Mouse (Mus musculus) v-Abl transformed pro-B cells (cell line): ENCODE data around the gene Romo1.
"Not testable (repeated sequence)": the region's sequence is repeated elsewhere in the genome, so short reads cannot be mapped to it uniquely, and the experiment has no call there.

ENCODE experiments used
- in situ Hi-C, 2 experiments: fragments of 400-800 bp; cut with MboI; formaldehyde crosslinking; loops; one replicate each; pipeline ENCODE4 v1.15.1; 2025; ENCODE audit not compliant: unreplicated experiment in 2 of 2

Romo1 gene

DNA sequence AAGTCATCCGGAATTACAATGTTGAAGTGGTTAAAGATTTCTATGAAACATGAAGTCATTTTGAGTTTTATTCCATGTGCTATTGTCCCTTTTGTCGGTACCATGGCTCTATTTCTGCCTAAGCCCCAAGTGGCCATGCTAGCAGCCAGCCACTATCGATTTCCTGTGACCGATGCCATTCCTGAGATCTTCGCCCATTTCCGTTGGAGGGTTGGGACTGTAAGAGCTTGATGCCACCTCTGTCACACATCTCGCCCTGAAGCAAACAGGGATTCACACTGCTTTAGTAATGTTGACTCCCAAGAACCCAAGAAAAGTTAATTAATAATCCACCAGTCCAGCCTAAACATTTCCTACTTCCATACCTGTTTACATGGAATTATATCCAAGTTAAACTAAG, 33.8 kb downstream of the Romo1 start:
- in situ Hi-C loops = no loop called here

DNA sequence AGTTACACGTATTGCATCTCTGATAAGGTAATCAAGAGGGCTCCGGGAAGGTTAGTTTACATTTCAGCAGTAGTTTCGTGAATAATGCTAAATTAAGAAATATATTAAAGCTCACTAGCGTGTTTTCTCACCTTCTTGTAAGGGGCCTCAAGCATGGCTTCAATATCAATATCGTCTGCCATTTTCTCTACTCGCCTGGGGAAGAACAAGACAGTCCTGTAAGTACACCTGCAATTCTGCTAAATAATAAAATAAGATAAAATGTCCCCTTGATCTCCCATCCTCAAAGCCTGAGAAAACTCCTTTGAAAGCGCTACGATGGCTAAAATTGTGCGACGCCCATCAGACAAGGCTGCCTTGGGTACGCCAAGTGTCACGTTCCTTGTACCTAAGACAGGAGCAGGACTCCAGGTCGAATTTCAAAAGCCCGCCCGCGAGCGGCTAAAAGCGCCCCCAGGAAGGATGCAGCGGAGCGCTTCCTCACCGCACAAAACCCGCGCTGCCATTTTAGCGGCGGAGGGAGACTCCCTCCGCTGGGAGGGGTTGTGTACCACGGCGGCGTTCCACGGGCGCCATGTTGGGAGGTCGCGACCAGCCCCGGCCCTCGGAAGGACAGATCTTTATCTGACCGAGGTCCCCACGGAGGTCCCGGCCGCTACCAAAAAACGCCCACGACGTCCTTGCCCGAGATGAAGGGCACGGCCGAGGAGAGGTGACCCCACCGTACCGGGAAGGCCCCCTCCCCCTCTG, 35.4 kb downstream of the Romo1 start:
- in situ Hi-C loops = no loop called here

DNA sequence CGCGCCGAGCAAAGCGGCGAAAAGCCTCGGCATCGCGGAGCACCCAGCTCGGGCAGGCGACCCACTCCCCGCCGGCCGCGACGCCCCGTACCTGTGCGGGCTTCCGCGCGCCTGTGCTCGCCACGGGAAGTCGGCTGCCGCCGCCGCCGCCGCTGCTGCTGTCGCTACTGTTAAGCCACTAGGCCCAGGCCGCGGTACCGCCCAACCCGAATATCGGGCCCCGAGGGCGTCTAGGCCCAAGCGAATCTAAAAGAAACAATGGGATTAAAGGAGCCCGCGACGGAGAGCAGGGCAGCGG, 35.9 kb downstream of the Romo1 start:
- in situ Hi-C loops = loop anchor here in 1 of 2 experiments (5.0 kb wide), 1 partner anchor 32 kb away; no protein-coding TSS in a partner anchor

DNA sequence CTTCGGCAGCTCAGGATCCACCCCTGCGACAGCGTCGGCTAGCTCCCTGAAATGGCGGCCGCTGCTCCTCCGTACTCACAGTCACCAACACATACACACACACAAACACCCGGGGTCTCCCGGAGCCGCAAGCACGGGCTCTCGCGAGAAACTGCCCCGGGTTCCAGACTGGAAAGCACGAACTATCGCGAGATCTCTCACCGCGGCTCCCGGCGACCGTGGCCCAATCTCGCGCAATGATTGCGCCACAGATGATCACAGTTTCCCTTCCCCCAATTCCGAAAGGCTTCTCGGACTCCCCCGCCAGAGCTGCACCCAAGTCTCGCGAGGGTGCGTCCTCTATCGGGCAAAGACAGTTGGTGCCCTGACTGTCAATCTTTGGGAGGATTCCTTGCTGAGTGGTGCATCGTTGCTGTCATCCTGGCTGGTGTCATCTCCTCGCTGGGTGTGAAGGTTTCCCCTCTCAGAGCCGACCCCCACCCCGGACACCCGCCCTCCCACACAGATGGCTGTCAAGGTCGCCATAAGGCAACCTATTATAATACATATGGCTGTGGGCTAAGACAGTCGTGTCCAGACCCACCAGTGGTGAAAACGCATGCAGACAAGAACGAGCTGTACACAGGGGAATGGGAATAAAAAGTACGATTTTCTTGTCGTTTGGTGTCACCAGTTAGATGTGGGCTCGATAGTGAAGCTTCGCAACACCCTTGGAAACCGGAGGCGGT, 36.4 kb downstream of the Romo1 start, which contains the start of gene Rbm39:
Gene Rbm39 (minus strand): TSS at position 145 of the 728 bp plus-strand sequence.
- in situ Hi-C loops = loop anchor here in 1 of 2 experiments (5.0 kb wide), 1 partner anchor 33 kb away; no protein-coding TSS in a partner anchor

DNA sequence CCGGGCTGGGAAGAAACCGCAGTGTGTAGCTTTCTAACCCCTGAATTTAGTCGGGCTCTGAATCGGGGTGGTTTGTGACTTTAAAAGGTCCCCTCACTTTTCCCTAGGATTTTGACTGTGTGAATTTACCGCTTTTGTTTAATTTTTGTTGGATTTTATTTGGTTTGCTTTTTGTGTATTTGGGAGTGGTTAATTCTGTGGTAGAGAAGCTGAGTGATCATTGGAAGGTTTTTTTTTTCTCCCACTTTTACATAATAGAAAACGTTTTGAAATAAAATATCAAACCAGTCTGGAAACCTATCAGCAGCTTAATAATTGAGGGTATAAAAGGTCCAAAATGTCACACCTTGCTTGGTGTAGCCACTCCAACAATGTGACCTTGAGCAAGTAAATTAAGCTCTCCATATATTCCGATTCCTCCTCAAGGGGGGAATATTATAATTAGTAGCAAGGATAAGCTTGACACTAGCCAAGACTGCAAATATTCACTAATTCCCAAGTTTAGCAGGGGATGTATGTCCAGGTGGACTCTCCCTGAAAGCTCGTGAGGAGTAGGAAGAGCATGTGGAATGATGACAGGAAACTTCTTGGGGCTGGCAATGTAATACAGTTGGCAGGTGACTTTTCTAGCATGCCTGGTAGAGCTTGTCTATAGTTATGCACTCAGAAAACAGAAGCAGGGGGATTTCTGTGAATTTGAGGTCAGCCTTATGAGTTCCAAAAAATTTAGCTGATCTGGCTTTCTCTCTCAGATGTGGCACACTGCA, 37.2 kb downstream of the Romo1 start:
- in situ Hi-C loops = loop anchor here in 1 of 2 experiments (5.0 kb wide), 1 partner anchor 34 kb away; no protein-coding TSS in a partner anchor

DNA sequence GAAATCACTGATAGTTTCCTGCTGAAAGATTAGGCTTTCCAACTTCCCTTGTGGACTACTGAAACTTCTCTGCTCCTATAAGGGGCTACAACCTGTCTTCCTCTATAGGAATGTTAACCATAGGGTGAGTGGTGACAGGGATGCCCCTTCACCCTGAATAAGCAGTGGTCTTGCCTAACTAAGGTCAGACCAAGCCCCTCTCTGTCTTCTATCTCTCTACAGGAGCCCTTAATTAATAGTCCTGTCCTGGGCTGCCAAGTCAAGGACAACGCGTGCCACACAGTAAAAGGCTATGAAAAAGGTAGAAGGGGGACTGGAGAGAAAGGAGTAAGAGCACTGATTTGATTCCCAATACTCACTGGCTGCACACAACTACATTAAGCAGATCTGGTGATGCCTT, 37.8 kb downstream of the Romo1 start:
- in situ Hi-C loops = loop anchor here in 1 of 2 experiments (5.0 kb wide), 1 partner anchor 34 kb away; no protein-coding TSS in a partner anchor

DNA sequence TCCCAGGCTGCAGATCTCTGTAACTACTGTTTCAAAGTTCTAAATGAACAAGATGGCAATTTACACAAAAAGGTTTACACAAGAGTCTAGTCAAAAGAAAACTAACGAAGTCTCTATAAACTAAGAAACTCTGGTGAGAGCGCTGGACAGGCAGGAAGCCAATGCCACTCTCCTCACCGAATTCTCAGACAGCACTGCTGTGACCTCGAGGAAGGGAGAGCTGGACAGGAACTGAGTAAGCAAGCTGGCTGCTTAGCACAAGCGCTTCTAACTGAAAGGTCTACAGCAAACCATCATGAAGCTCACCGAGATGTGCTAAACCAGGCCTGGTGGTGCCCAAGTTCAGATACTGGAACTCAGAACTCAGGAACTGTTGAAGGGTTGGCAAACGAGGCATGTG, 45.4 kb downstream of the Romo1 start:
- in situ Hi-C loops = not testable (repeated sequence)

DNA sequence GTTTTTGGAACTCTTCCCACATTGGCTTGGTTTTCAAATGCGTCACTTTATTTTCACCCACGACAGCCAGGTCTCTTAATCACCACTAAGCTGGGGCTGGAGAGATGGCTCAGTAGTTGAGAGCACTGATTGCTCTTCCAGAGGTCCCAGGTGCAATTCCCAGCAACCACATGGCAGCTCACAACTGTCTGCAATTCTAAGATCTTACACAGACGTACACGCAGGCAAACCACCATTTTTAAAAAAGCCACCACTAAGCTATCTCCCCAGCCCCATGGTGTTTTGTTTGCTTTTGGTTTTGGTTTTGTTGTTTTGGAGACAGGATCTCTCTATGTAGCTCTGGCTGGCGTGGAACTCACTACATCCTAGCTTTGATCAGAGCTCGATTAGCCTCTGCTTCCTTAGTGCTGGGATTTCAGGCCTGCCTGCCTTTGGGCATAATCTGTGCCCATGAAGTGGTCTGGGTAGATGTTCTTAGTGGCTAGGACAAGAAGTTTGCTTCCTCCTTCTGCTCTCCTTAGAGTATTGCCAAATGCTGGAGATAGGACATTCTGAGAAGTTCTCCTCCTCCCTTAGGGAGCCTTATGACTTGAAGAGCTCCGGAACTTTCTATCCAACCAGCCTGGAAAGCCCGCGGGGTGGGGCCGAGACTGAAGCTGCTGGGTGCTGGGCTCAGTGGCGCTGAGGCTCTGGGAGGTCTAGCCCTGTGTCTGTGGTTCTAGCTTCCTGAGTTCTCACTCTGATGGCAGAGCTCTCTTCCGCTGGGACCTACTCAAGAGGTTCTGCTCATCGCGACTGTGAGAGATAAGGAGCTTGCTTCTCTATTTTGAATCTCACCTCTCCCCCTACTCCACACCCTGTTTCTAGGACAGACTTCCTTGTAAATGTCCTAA, 46.4 kb downstream of the Romo1 start:
- in situ Hi-C loops = no loop called here

DNA sequence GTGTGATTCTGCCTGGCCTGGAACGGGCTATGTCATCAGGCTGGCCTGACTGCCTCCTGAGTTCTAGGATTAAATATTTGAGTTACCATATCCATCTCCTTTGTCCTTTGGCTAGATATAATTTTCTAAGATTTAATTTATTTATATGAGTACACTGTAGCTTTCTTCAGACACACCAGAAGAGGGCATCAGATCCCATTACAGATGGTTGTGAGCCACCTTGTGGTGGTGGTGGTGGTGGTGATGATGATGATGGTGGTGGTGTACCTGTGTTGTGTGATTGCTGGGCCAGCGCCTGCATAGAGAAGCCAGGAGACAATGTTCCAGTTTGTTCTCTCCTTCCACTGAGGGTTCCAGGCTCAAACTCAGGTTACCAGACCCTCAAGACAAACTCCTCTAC, 47.7 kb downstream of the Romo1 start:
- in situ Hi-C loops = no loop called here

DNA sequence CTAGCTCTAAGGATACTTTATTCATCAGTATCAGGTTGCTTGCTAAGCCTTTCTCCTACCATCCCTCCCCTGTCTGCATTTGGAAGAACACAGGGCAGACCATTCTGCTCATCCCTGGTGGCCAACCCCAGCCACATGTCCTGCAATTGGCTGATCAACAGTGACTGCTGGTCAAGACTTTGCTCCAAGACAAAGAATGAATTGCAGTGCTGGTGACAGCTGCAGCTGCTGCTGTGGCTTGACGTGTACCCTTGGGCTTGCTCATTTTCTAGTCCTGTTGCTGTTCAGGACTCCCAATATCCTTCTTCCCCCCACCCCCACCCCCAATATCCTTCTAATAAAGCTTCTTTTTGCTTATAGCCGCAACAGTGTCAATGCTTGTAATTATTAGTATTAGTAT, 48.2 kb downstream of the Romo1 start:
- in situ Hi-C loops = no loop called here

DNA sequence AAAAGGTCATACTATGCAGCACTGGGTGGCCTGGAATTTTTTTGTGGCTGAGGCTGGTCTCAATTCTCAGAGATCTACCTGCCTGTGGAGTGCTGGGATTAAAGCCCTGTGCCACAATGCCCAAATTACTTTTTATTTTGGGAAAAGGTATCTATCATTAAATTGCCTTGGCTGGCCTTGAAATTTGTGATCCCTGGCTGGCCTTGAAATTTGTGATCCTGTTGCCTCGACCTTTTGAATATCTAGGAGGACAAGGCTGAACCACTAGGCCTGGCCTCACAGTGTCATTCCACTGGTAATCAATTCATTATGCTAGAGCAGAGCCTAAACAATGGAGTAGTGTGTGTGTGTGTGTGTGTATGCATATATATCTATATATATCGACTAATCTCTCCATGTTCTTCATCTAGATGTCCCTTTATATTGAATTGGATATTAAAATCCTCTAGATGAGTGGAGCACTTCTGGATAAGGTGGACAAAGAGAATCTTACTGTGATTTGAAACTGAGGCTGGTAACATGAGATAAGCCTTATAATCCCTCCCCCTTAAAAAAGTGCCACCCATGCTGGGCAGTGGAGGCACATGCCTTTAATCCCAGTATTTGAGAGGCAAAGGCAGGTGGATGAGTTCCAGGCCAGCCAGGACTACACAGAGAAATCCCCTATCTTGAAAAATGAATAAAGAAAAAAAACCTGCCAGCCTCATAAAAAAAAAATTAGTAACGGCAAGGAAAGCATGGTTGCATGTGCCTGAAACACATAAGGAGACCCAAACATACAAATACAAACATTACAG, 49.4 kb downstream of the Romo1 start:
- in situ Hi-C loops = no loop called here

DNA sequence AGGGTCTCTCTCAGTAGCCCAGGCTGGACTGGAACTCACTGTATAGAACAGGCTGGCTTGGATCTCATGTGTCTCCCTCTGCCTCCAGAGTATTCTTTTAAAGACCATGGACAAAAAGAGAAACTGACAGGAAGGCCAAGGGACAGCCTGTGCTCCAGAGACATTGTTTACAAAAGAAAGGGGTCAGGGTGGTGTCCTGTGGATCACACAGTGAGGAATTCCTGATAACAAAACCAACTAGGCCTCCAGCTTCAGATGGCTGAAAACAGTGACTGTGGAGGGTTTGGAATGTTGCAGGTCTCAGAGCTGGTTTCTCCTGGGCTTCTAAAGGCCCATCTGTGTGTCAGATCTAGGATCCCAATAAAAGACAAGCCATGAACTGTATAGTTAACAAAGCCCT, 50.7 kb downstream of the Romo1 start:
- in situ Hi-C loops = no loop called here
